Mouse (Mus musculus): ENCODE data around the gene Pdzd7. TPM values are rescaled to one million over a fixed set of nuclear protein-coding genes. Genes with fewer than 3 reads are reported as not detected.
A peak's percentile ranks its signal among the peaks of the same experiment; 100 is the strongest.

The Pdzd7 gene
- total RNA-seq, 2 experiments from 2014 or later, result 0.21 to 0.48 TPM

DNA sequence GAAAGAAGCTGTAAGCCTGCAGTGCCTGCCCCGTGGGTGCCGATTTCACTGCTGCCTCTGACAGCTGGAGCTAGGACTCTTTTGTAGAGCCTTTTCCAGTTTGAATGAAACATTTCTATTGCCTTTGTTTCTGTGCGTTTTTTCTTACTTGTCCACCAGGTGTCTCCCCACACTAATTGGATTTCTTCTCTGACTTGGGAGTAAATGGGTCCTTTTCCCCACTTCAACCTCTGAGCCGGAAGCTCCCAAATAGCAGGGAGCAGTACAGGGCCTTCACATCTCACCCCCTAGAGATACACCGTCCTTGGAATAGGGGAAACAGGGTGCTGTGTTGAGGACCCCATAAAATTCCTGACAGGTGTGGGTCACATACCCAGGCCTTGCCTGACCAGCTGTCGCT lies 32.9 kb downstream of the Pdzd7 start:
- DNase-seq, result no peak

- no peak for DNase-seq
Observed at GRCm38 (mm10) chr19:45012219-45012618, 33.3 kb downstream of the Pdzd7 start.

DNA sequence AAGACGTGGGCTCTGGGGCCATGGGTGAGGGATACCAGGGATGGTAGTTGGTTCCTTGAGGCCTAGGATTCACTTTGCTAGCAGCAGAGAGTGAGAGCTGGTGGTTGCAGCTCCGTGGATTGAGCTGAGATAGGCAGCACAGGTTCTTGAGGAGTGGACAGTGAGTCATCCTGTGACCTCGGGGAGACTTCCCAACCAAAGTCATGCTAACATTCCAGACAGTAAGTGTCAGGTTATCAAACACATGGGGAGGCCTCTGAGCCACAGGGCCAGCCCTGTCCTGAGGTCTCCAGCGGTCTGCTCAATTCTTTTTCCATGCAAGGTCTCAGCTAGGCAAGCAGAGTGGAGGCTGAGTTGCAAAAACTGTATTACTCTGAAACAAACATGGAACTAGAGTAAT lies 34.9 kb downstream of the Pdzd7 start:
- peak; percentile 43 for DNase-seq

GRCm38 (mm10) chr19:45007425-45008191 lies 37.9 kb downstream of the Pdzd7 start:
- peak; percentile 83 for DNase-seq

- no peak for DNase-seq
Observed at GRCm38 (mm10) chr19:45007021-45007420, 38.5 kb downstream of the Pdzd7 start.

DNA sequence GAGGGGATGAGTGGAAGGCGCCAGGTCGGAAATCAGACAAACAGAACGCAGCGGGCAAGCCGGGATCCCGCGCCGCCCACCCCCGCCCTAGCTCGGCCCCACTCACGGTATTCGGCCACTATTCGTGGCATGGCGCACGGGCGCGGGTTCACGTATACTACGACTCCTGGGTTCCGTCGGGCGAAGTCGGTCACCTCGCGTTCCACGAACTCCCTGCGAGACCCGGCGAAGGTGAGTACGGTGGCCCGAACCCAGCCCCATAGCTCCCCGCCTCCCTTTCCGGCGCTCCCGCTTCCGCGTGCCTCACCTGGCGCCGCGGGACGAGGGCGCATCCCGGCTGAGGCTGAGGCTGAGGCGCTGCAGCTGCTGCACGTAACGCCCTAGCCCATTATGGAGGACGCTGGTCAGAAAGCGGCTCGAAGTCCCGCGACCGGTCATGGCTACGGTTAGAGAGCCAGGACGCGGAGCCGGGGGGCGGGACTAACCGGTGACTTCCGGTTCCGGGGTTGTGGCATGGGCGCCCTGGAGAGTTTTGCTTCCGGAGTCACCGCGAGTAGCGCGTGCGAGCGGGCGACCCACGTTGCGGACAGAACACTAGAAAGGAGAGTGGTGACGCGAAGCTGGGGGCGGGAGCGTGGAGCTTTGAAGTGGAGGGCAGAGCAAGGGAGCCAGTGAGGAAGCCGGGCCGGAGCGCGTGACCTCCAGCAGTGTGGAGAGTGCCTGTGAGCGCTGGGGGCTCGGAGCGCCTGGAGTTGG lies 39.4 kb downstream of the Pdzd7 start, which contains the start of gene Mrpl43:
Gene Mrpl43 (minus strand): TSS at position 486 of the 756 bp plus-strand sequence.
- DNase-seq, result peak; percentile 99

DNA sequence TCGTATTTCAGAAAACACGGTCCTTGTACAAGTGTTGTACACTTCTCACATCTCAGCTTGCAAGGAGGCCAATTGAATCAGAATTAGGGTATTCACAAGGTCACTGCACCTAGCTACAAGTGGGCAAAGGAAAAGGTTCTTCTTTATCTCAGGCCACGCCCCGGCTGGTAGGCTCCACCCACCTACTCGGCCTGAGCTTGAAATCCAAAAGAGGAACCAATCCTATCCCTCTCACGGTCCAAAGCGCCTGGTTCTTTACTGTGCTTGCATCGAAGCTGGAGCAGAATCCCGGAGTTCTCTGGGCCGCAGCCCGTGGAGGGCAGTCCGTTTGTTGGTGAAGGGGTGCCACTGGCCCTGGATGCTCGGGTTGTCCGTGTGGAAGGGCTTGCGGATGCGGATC lies 40.1 kb downstream of the Pdzd7 start, which contains the start of gene Twnk:
Gene Twnk (plus strand): TSS at position 220 of the 400 bp plus-strand sequence.
- peak; percentile 77 for DNase-seq

DNA sequence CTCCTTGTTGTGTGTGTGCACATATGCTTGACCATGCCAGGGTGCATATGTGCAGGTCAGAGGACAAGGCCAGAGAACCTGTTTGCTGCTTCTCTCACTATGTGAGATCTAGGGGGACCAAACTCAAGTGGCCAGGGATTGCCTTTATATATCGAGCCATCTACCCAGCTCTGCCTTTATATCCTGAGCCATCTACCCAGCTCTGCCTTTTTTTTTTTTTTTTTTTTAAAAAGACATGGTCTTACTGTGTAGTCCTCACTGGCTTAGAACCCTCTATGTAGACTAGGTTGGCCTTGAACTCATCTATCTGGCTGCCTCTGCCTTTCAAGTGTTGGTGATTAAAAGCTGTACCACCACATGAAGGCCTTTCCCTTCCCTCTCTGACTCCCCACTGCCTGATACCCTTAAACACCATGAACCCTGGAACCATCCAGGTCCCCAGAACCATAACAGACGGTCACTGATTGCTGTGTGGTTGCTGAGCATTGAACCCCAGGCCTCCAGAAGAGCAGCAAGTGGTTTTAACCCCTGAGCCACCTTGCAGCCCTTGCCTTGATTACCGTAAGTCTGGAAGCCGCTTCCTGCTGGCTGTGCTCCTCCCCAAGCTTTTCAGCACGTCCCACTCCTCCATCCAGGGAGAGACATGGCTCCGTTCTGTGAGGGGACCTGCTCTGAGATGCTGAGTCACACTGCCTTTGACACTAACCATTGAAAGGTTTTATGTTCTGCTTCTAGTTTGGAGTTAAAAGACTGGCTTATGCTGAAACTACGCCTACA lies 41.6 kb downstream of the Pdzd7 start:
- no peak for DNase-seq

DNA sequence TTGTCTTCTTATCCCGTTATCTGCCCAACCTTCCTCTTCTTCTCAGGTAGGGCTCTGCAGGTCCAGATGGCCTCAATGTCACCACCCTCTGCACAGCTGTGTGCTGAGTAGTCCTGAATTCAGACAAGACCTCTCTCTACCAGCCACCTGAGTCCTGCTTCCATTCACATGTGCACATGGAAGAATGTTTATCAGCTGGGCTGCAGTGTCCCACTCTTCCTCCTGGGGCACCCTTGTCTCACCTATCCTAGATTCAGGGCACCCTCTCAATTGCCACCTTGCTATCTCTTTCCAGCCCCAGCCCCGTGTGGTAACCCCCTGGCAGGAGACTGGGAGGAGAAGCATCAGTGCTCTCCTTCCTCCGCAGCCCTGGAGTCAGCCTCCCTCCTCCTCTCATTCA lies 43.2 kb downstream of the Pdzd7 start:
- no peak for DNase-seq

DNA sequence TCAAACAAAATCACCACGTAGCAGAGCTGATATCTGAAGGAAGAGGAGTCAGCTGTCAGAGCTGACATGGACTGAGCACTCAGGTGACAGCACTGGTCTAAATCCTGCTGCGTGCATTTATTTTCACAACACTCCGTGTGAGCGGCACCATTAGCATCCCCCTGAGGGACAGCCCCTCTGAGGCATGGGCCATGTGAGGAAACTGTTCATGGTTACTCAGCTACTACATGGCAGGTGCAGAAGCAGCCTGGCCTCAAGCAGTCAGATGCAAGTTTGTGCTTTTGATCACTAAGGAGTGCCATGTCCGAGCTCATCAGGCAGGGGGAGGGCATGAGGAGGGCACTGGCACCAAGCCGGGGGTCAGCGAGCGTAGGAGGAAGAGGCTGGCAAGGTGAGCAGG lies 45.9 kb downstream of the Pdzd7 start:
- no peak for DNase-seq

DNA sequence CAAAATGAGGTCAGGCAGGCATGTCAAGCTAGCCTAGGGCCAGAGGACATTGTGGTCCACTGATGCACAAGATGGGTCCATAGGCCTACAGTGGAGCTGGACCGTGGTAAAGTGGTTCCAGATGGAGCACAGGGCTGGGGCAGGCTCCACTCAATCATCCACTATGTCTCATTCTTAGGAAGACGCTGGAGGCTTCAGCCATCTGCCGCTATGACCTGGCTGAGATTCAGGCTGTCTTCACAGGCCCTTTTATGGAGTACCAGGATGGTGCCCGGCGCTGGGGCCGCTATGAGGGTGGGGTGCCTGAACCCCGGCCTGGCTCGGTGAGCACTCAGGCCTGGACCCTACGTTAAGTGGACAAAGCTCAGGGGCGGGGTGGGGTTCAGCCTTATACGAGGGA lies 47.7 kb downstream of the Pdzd7 start:
- no peak for DNase-seq

DNA sequence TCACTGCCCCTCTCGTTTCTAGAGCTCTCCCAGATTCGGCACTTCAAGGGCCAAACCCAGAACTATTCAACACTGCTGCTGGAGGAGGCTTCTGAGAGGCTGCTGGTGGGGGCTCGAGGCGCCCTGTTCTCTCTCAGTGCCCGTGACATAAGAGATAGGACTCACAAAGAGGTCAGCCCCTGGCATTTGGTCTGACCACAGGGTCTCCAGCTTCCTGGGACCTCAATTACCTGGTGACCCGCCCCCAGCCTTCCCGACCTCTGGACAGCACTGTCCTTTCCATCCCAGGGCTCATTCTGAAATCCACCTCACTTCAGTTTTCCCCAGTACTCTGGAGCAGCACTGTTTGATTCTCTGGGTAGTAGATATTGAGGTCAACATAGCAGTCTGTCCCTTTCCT lies 52.8 kb downstream of the Pdzd7 start:
- DNase-seq, result no peak

DNA sequence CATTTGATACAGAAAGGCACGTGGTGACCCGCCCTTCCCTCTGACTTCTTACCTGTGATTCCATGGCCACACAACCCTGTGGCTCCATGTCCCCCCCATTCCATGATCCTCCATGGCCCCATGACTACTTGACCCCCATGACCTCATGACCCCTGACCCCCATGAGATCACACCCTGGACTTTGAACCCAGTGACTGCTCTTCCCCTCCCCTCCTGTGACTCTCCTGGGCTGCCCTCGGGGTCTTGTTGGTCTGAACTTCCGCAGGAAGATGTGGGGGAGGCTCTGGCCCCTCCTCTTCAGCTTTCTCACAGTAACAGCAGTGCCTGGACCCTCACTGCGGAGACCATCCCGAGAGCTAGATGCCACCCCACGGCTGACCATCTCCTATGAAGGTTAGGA lies 53.3 kb downstream of the Pdzd7 start:
- DNase-seq, result no peak

DNA sequence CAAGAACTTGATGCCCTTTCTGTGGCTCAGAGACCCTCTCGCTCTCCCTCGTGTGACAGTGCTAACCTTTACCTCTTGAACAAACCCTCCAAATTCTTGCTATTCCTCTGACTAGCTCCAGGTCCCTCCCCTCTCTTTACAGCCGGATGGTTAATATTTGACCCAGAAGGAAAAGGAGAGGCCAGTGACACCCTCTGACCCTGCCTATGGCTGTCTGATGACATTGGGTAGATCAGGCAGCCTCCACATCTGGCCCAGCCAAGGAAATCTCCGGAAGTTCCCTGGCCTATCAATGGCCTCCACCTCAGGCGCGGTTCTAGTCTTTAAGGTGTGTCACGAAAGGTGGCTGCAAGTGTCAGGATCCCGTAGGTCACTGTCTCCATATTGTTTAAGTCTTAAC lies 54.5 kb downstream of the Pdzd7 start:
- DNase-seq, result no peak

- peak; percentile 42 for DNase-seq
Observed at GRCm38 (mm10) chr19:44989567-44990495, 55.7 kb downstream of the Pdzd7 start.

DNA sequence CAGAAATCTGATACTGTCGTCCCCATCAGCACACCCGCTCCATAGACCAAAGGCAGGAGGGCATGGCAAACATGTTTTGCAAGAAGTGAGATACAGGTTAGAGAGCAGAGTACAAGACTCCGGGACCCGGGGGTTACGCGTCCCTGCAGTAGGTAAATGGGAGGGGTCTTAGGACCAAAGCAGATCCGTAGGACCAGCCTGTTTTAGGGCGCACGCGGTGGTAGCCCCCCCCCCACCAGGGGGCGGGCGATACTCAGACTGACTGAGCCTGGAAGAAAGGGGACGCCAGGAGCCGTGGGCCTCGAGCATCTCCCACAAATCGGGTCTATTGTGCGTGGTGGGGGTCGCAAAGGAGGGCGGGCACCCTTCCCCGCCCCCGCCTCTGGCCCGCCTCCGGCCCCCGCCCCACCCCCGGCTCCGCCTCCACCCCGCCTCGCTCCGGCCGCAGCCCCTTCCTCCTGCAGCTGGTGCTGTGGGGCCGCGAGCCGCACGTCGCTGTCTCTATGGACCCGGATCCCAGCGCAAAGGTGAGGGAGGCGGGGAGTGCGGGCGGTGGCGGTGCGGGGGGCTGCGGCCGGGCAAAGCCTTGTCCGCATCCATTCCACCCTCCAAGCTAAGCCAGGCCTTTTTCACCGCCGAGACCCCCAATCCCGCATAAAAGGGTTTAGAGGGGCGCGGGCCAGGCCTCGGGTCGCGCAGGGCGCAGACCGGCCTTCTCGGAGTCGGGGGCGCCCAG lies 56.5 kb downstream of the Pdzd7 start, which contains the start of gene Sema4g:
Gene Sema4g (plus strand): TSS at position 271 of the 736 bp plus-strand sequence.
- DNase-seq, result peak; percentile 62

- no peak for DNase-seq
Observed at GRCm38 (mm10) chr19:44988321-44988720, 57.2 kb downstream of the Pdzd7 start.

GRCm38 (mm10) chr19:44987851-44988250 lies 57.7 kb downstream of the Pdzd7 start:
- no peak for DNase-seq

GRCm38 (mm10) chr19:44987004-44987403 lies 58.5 kb downstream of the Pdzd7 start:
- DNase-seq, result no peak

DNA sequence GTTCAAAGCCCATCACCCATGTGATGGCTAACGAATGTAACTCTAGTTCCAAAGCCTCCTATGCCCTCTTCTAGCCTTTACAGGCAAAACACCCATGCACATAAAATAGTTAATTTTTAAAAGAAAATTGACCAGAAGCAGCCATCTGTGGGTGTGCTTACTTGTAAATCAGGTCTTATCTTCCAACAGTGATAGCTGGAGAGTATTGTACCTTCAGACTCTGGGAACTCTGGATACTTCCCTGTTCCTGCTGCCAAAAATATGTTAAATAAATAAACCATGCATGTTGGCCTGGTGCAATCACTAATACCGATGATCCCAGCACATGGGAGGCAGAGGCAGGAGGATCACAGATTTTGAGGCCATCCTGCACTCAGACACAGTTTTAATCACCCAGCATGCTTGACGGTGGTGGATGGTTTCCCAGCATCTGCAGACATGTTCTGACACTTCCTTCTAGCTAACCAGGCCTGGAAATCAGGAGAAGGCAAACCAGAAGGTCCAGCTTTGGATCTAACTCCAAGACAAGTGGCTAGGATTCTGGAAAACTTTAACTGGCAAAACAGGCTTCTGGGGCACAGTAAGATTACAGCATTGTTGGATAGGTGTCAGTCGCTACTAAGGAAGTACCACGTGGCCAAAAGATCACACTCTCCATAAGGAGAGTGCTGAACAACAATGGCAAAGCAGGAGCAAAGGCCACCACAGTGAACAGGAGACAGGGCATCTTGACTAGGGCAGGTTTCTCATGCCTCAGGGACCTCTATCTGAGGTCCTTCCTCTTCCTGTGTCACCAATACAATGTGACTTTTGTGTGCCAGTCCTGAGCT lies 60.1 kb downstream of the Pdzd7 start:
- no peak for DNase-seq
